Comparison of ENCODE assay signal across 10 mouse cellular contexts in genomic region chr19:40183600-40183999, GRCm38 (mm10). TPM values are rescaled to one million over a fixed set of nuclear protein-coding genes. Genes with fewer than 3 reads are reported as not detected.
"Had no signal": no experiment of that assay in that cellular context is flagged by ENCODE, and none has a peak within 500 bp of the region (broad histone marks: within the 10 kb centered on the region; RNA-seq: fewer than 3 reads in every experiment).

No protein-coding gene starts in this region.

- DNase-seq: kidney, adult 8-10 months; kidney, postnatal 36 days; layer of hippocampus, adult 9-11 months; lung, adult 2 months; lung, postnatal 36 days; spleen, adult 18-20 months; thymus, adult 2 months; thymus, postnatal 25 days had no signal

RNA-seq across cellular contexts. Expression of gene Cyp2c70, which starts 3.5 kb away (rescaled TPM):
- total RNA-seq: megakaryocyte progenitor cell, adult 5-6 weeks; midbrain, postnatal 0 days had no signal
